ENCODE assay signal across 8 mouse cellular contexts in genomic region chr19:3208283-3208682, GRCm38 (mm10).
DNase-seq lines count a peak whose midpoint lies in the region; ATAC-seq and TF ChIP-seq lines count a peak whose summit lies in the region.
"Had no signal": no experiment of that assay in that cellular context is flagged by ENCODE, and none has a peak within 500 bp of the region (broad histone marks: within the 10 kb centered on the region; RNA-seq: fewer than 3 reads in every experiment).

No protein-coding gene starts in this region.

- peak; percentile 39 for TF ChIP-seq RAD21 in MEL (IDR thresholded peaks at IDR 0.05; ENCODE audit: low read depth, low read length)

- H3K36me3 ChIP-seq in hindbrain, postnatal 0 days (ENCODE audit: insufficient read depth, low read length): no peaks in the 10 kb centered on the region
- H3K36me3 ChIP-seq in hindbrain, embryonic 12.5 days: no peaks in the 10 kb centered on the region
- H3K36me3 ChIP-seq in MEL (ENCODE audit: control insufficient read depth in 1 of 2, insufficient read depth in 2 of 2, low read length in 2 of 2): no peaks in the 10 kb centered on the region; a peak in 1 of 4 replicates
- no peaks in the 10 kb centered on the region for H3K36me3 ChIP-seq in lung, embryonic 14.5 days (ENCODE audit: insufficient read depth)
- H3K36me3 ChIP-seq: neural tube, embryonic 12.5 days had no signal

- peak; percentile 72 for DNase-seq in hindbrain, postnatal 0 days (ENCODE audit: low spot score)
- DNase-seq in B cell, adult 2 months: peak; percentile 55 to 57
- peak; percentile 83 for DNase-seq in MEL (ENCODE audit: low read depth, low spot score)
- peak; percentile 6 for DNase-seq in embryo, embryonic 9.5 days (ENCODE audit: extremely low spot score)
- DNase-seq in lung, embryonic 14.5 days: peak; percentile 80
- peak; percentile 54 for DNase-seq in thymus, postnatal 4 days

- no peaks in the 10 kb centered on the region for H3K79me2 ChIP-seq in MEL (ENCODE audit: control insufficient read depth, insufficient read depth, low read length, poor library complexity)

- H3K4me1 ChIP-seq in hindbrain, postnatal 0 days (ENCODE audit: insufficient read depth, low read length): no peaks in the 10 kb centered on the region
- no peaks in the 10 kb centered on the region for H3K4me1 ChIP-seq in hindbrain, embryonic 12.5 days
- H3K4me1 ChIP-seq in MEL (ENCODE audit: control insufficient read depth in 1 of 2, insufficient read depth in 2 of 2, low read length in 2 of 2): no peaks in the 10 kb centered on the region
- no peaks in the 10 kb centered on the region for H3K4me1 ChIP-seq in lung, embryonic 14.5 days (ENCODE audit: insufficient read depth)
- H3K4me1 ChIP-seq: neural tube, embryonic 12.5 days had no signal

- H3K27ac ChIP-seq in hindbrain, postnatal 0 days: no peak overlapping the region
- H3K27ac ChIP-seq in hindbrain, embryonic 12.5 days: no peak overlapping the region
- H3K27ac ChIP-seq in MEL (ENCODE audit: control insufficient read depth, low read depth, low read length): no peak overlapping the region
- H3K27ac ChIP-seq in lung, embryonic 14.5 days (ENCODE audit: low read depth): no peak overlapping the region
- H3K27ac ChIP-seq: neural tube, embryonic 12.5 days had no signal

- no peak for ATAC-seq in hindbrain, postnatal 0 days
- no peak for ATAC-seq in hindbrain, embryonic 12.5 days (ENCODE audit: low FRiP score)
- ATAC-seq in lung, embryonic 14.5 days (ENCODE audit: insufficient read depth): no peak

- WGBS in hindbrain, postnatal 0 days: 13% methylated on average over 4 of the region's 4 CpGs
- 20% methylated on average over 4 of the region's 4 CpGs for WGBS in hindbrain, embryonic 12.5 days
- 8% methylated on average over 4 of the region's 4 CpGs for WGBS in lung, embryonic 14.5 days

- TF ChIP-seq EP300 in MEL (IDR thresholded peaks at IDR 0.05; ENCODE audit: low read depth in 1 of 2, low read length in 2 of 2): no peak

- H3K4me3 ChIP-seq in hindbrain, postnatal 0 days (ENCODE audit: low read length): no peak overlapping the region
- H3K4me3 ChIP-seq in hindbrain, embryonic 12.5 days: no peak overlapping the region
- no peak overlapping the region for H3K4me3 ChIP-seq in MEL (ENCODE audit: control insufficient read depth in 1 of 2, insufficient read depth in 1 of 2, low read depth in 2 of 2, low read length in 2 of 2)
- no peak overlapping the region for H3K4me3 ChIP-seq in lung, embryonic 14.5 days (ENCODE audit: low read depth, low read length)
- H3K4me3 ChIP-seq: neural tube, embryonic 12.5 days had no signal

- TF ChIP-seq CTCF in hindbrain, postnatal 0 days (IDR thresholded peaks at IDR 0.05; ENCODE audit: low read depth): peak; percentile 72
- TF ChIP-seq CTCF in MEL (IDR thresholded peaks at IDR 0.05 in 2 of 3, conservative IDR thresholded peaks at IDR 0.05 in 1 of 3; ENCODE audit: control insufficient read depth in 1 of 3, insufficient read depth in 1 of 3, low read depth in 2 of 3, low read length in 3 of 3, poor library complexity in 1 of 3, severe bottlenecking in 1 of 3): peak; percentile 71 to 78 (median 72)
- TF ChIP-seq CTCF in lung, embryonic 14.5 days (IDR thresholded peaks at IDR 0.05; ENCODE audit: low read depth): peak; percentile 65

- no peaks in the 10 kb centered on the region for H3K27me3 ChIP-seq in hindbrain, postnatal 0 days (ENCODE audit: insufficient read depth, low read length)
- H3K27me3 ChIP-seq in hindbrain, embryonic 12.5 days: no peaks in the 10 kb centered on the region
- H3K27me3 ChIP-seq in MEL (ENCODE audit: control insufficient read depth in 1 of 2, insufficient read depth in 2 of 2, low read length in 2 of 2): no peaks in the 10 kb centered on the region
- no peaks in the 10 kb centered on the region for H3K27me3 ChIP-seq in lung, embryonic 14.5 days (ENCODE audit: insufficient read depth, low read length)
- H3K27me3 ChIP-seq: neural tube, embryonic 12.5 days had no signal

- H3K9ac ChIP-seq in hindbrain, postnatal 0 days (replicated peaks; ENCODE audit: low read length): no peak overlapping the region
- H3K9ac ChIP-seq in hindbrain, embryonic 12.5 days: no peak overlapping the region
- no peak overlapping the region for H3K9ac ChIP-seq in MEL (ENCODE audit: control insufficient read depth, low read depth, low read length, poor library complexity, severe bottlenecking)
- no peak overlapping the region for H3K9ac ChIP-seq in lung, embryonic 14.5 days
- H3K9ac ChIP-seq: neural tube, embryonic 12.5 days had no signal

- H3K4me2 ChIP-seq in hindbrain, postnatal 0 days (ENCODE audit: low read depth, low read length): no peak overlapping the region
- H3K4me2 ChIP-seq in hindbrain, embryonic 12.5 days (replicated peaks): no peak overlapping the region
- H3K4me2 ChIP-seq in lung, embryonic 14.5 days: no peak overlapping the region
- H3K4me2 ChIP-seq: neural tube, embryonic 12.5 days had no signal

- H3K9me3 ChIP-seq in hindbrain, postnatal 0 days (ENCODE audit: low read length): no peaks in the 10 kb centered on the region
- no peaks in the 10 kb centered on the region for H3K9me3 ChIP-seq in hindbrain, embryonic 12.5 days (replicated peaks)
- H3K9me3 ChIP-seq in MEL (replicated peaks; ENCODE audit: insufficient read depth, low read length): no peaks in the 10 kb centered on the region
- no peaks in the 10 kb centered on the region for H3K9me3 ChIP-seq in lung, embryonic 14.5 days (ENCODE audit: low read depth, low read length)
- H3K9me3 ChIP-seq: neural tube, embryonic 12.5 days had no signal

- TF ChIP-seq POLR2A in MEL (IDR thresholded peaks at IDR 0.05; ENCODE audit: control insufficient read depth in 1 of 2, insufficient read depth in 1 of 2, low read depth in 1 of 2, low read length in 2 of 2, poor library complexity in 1 of 2): no peak

TF ChIP-seq in MEL, 35 proteins besides CTCF, POLR2A, EP300 and RAD21:
- no peak for TF ChIP-seq ZMIZ1 (IDR thresholded peaks at IDR 0.05; ENCODE audit: low read depth, low read length)
- TF ChIP-seq ZNF384 (IDR thresholded peaks at IDR 0.05; ENCODE audit: low read depth, low read length): peak; percentile 97
- no peak for TF ChIP-seq ETS1 (IDR thresholded peaks at IDR 0.05; ENCODE audit: low read depth, low read length)
- TF ChIP-seq SMC3 (IDR thresholded peaks at IDR 0.05; ENCODE audit: low read depth, low read length): peak; percentile 66
- TF ChIP-seq ELF1 (IDR thresholded peaks at IDR 0.05; ENCODE audit: low read depth, low read length): peak; percentile 75; the same call in 1 of the 2 replicates
- no peak for TF ChIP-seq CHD2 (IDR thresholded peaks at IDR 0.05; ENCODE audit: low read length)
- no peak for TF ChIP-seq KAT2A (conservative IDR thresholded peaks at IDR 0.05; ENCODE audit: low read depth, low read length)
- TF ChIP-seq MYB (IDR thresholded peaks at IDR 0.05; ENCODE audit: low read depth, low read length): no peak
- TF ChIP-seq USF2 (IDR thresholded peaks at IDR 0.05; ENCODE audit: borderline replicate concordance in 1 of 2, insufficient read depth in 1 of 2, low read depth in 1 of 2, low read length in 2 of 2): no peak
- TF ChIP-seq POLR2AphosphoS5 (IDR thresholded peaks at IDR 0.05; ENCODE audit: borderline replicate concordance, low read depth, low read length): no peak
- TF ChIP-seq ZC3H11A (IDR thresholded peaks at IDR 0.05; ENCODE audit: low read depth, low read length): peak; percentile 16; the same call in 1 of the 2 replicates
- no peak for TF ChIP-seq HCFC1 (IDR thresholded peaks at IDR 0.05; ENCODE audit: low read depth, low read length)
- TF ChIP-seq USF1 (IDR thresholded peaks at IDR 0.05; ENCODE audit: low read depth, low read length): no peak
- no peak for TF ChIP-seq RCOR1 (IDR thresholded peaks at IDR 0.05; ENCODE audit: low read depth, low read length)
- no peak for TF ChIP-seq CHD1 (IDR thresholded peaks at IDR 0.05; ENCODE audit: low read depth, low read length)

Comparison
In these comparisons a context has a peak if more than half of its experiments do, and no peak if none do; other contexts are left out.
1. DNase-seq: peak in every context shown above with its lines; median percentile 83 in MEL; 80 in lung, embryonic 14.5 days; 72 in hindbrain, postnatal 0 days; 56 in B cell, adult 2 months; 54 in thymus, postnatal 4 days; 6 in embryo, embryonic 9.5 days.